Mouse (Mus musculus): ENCODE measurements around the gene Entpd6. TPM values are rescaled to one million over a fixed set of nuclear protein-coding genes. Genes with fewer than 3 reads are reported as not detected.

Gene Entpd6
- 10 to 100 TPM; 66.2 to 67.6 TPM for total RNA-seq (2021)

DNA sequence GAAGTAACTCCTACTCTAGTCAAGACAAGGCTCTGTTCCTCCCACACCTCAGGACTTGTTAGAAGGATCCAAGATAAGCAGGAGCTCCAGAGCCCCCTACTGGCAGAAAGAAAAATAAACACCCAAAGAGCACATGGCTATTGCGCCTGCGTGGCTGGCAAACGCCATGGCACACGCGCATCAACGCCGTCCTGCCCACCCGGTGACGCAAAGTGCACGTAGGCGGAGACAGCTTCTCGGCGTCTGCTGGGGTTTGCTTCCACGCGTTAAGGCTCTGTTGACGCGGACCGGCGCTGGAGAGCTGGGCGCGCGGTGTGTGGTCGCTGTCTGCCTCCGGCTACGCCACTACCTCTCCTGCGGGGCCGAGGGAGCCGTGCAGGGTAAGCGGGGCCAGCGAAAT is at the start of gene Entpd6:
Entpd6 (plus strand) TSS at position 189 of the 400 bp plus-strand sequence.
- peak; percentile 97 to 98 for DNase-seq

DNA sequence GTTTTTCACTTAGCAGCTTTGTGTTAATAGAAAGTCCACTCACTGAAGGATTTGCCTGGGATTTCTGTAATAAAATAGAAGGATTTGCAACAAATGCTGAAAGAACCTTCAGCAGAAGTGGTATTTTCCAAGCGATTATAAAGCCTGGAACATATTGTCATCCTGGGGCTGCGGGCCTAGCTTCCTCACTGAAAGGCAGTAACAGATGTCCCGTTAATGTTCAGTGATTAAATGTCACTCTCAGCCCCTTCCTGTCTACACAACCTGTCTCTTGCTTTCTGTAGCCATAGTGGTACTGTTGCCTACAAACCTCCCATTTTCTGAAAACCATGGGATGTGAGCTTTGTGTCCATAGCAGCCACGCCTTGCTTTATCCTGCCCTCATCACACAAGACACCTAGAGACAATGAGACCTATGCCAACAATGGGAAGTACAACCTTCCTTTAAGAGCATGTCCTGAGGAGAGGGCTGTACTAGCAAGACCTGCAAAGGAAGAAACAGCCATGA is 36.6 kb upstream of the Entpd6 start:
- no peak for DNase-seq

GRCm38 (mm10) chr2:150735756-150736576 is 12.9 kb upstream of the Entpd6 start:
- no peak for DNase-seq

DNA sequence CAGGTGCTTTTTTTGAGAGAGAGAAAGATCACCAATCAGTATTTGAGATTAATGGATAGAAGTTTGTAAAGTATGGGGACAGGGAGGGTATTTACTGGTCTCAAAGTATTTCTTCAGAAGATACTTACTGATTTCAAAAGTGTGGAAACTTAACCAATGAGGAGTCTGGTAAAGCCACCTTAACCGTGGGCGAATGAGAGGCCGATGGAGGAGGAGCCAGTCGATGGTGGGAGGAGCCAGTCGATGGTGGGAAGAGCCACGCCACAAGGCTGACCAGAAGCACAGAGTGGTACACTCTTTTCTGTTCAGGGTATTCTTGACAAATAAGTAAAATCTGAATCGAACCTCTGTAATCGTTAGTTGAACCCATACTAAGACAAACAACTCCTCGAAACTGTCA is 11.0 kb upstream of the Entpd6 start:
- no peak for DNase-seq

DNA sequence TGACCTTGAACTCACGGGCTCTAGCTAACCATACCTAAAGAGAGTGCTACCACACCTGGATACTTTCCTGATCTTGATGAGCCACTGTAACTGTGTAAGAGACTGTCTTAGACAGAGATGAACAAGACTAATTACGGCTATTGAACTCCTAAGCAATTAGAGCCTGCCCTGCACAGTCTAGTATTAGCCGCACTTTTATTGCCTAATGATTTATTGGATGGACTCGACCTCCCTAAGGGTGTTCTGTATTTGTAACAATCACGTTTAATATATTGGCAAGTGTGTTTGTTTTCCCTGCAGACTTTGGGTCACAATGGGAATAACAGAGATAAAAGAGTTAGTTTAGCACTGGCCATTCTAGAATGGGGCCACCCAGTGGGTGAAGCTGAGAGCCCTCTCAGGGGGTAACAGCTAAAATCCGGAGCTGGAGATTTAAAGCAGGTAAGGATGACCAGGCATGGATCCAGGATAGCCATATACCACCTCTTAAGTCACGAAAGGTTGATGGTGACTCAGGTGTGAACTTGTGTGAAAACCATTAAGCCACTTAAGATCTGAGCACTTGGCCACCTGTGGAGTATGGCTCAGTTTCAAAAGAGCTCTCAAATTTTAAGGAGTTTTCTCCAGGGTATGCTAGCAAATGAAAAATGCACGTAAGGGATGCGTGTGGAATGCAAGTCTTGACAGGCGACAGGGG is 8.5 kb upstream of the Entpd6 start:
- DNase-seq, result no peak

GRCm38 (mm10) chr2:150741405-150741804 is 7.4 kb upstream of the Entpd6 start:
- DNase-seq, result no peak

DNA sequence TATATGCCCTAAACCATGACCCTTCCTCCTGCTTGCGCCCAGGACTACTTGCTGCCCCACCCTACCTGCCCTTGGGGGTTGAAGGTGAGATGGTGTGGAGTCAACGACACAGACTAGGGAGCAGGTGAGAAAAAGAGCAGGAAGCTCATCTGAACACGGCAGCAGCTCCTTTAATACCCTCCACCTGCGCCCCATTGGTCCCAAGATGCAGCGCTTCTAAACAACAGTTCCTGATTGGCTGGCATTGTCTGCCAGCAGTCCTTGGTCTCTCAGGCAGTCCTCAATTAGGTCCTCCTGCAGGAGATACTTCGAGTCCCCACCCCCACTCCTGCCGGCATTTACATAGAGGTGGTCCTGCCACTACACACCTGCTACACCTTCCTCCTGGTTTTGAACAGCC is 3.8 kb upstream of the Entpd6 start:
- DNase-seq, result no peak

- no peak for DNase-seq
Observed at GRCm38 (mm10) chr2:150749283-150749682, 441 bp downstream of the Entpd6 start.

GRCm38 (mm10) chr2:150750129-150750979 is 1.5 kb downstream of the Entpd6 start:
- no peak for DNase-seq

- DNase-seq, result no peak
Observed at GRCm38 (mm10) chr2:150755016-150755415, 6.2 kb downstream of the Entpd6 start.

DNA sequence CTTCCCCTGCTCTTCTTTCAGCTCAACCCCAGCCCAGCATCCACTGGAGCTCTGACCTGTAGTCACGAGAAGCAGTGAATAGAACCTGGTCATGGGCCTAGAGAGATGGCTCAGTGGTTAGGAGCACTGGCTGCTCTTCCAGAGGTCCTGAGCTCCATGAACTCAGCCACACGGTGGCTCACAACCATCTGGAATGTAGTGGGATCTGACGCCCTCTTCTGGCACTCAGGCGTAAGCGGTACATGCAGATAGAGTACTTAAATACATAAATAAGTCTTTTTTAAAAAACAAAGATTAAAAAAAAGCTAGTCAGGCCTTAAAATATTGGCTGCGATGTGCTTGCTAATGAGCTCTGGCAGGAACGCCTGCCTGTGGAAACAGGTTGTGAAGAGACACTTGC is 12.6 kb downstream of the Entpd6 start:
- DNase-seq, result no peak

DNA sequence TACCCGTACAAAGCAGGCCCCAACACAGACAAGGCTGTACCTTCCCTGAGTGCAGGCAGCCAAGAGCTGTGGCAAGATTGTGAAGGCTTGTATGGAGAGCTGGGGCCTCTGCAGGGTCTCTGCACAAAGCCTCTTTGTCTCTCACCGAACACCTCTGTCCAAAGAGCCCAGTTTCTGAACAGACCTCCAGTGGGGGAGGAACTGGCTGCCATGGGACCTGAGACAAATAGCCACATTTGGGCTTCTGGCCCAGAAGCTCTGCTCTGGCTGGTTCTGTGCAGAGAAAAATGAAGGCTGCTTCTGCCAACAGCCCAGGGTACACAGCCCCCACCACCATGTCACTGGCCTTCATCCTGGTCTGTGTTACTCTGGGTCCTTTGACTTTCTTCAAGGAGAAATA is 16.8 kb downstream of the Entpd6 start:
- DNase-seq, result peak; percentile 48 to 60

DNA sequence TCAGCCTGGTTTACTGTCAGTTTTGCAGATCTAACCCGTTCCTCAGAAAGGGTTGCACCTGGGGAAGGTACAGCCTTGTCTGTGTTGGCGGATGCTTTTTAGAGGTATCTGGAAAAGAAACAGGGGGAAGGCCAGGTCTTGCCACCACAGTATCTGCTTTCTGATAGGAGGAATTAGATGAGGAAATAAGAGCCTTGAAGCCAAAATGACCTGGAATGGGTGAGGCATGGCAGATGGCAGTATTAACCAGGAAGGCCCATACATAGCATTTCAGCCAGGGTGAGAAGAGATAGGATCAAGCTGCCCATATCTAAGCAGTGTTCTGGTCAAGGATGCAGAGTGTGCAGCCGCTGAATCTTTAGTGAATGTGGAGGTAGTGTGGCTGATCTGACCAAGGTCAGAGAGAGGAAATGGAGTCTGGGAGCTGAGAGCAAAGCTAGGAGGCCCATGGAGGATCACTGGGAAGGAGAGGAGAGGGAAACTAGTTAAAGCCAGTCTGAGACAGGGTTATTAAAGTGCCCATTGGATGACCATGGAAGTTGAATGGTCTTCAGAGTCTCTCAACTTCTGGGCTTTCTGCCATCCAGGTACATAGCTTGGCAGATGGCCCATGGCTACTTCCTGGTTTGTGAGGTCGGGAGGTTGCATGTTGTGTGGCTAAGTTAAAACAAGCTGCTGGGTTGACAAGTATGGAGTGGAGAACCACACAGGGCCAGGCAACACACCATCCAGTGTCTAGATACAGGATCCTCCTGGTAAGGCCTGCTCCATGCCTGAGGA is 17.4 kb downstream of the Entpd6 start:
- no peak for DNase-seq

- DNase-seq, result no peak
Observed at GRCm38 (mm10) chr2:150768678-150769077, 19.8 kb downstream of the Entpd6 start.

DNA sequence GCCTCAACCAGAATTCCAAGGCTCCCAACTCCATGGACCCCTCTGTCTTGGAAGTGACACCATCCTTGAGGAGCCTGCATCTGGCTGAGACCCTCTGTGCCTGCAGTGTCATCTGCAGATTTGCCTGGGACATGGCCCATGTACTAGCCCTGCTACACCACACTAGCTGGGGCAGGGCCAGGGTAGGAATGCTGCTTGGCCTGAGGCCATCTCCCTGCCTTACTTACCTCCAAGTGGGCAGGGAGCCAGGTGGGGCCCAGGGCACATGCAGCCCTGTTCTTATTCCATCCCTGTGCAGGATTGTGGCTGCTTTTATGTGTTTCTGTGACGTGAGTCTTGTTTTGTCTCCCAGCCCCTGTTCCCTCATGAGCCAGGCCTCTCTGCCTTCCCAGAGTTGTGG is 21.9 kb downstream of the Entpd6 start:
- no peak for DNase-seq

DNA sequence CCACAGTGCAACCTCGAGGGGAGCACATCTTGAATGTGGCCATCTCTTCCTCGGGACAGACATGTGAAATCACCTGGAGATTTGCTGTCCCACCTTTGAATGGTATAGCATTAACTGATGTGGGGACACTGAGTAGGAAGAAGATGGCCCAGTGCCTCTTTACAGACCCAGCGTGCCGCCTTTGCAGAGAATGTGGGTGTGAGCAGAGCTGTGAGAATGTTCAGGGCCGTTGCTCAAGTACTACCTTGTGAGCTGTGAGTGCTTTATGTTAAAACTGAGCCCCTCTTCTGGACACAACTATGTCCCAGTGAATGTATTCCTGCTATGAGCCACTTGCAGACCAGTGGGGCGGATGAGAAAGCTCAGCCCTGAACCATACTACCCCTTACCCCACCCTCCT is 22.3 kb downstream of the Entpd6 start:
- DNase-seq, result no peak

DNA sequence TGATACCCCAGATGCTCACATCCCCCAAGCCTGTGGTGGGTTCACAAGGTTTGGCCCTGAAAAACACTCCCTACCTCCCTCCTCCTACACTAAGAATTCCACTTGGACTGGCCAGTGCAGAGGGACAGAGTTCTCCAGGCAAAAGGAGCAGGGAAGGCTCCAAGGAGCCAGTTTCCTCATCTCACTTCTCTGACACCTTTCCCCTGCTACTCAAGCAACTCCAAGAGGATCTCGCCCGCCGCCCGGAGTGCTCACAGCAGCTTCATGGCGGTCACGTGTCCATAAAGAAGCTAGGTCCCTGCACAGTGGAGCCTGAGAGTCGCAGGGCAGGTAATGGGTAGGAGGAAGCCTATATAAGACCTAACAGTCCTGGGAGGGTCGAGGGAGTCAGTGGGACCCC is 23.2 kb downstream of the Entpd6 start:
- DNase-seq, result no peak

DNA sequence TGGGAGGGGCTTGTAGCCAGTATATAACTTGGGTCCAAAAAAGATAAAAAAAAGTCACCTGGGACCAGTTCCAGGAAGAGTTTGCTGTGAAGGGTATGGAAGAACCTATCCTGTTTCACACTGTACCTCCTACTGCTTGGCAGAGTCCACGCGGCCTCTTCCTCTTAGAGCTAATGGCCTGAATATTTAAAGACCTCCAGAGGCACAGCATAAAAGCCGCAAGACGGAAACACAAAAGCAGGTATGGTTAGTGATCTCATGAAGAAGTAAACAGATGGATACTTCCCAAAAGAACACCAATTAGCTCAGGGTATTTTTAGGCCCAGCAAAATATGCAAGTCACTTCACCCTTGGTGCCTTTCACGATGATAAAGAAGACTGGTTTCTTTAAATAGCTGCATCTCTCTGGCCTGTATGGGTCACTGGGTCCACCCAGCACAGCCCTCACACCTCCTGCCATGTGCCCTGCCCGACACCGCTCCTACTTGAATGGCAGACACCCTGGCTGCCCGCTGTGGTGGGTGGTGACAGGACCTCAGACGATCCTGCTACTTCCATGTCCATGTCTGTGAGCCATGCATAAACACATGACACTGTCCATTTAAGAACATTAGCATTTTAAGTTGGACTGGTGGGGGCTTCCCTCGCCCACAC is 23.8 kb downstream of the Entpd6 start:
- DNase-seq, result no peak

DNA sequence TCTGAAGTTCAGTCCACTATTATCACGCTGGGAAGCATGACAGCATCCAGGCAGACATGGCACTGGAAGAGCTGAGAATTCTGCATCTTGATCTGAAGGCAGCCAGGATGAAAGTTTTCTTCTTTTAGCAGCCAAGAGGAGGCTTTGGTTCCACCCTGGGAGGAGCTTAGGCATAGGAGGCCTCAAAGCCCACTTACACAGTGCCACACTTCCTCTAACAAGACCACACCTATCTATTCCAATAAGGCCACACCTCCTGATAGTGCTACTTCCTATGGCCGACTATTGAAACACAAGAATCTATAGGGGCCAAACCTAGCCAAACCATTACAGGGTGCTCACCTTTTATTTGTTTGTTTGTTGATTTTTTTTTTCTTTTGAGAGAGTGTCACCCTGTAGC is 34.0 kb downstream of the Entpd6 start:
- no peak for DNase-seq

DNA sequence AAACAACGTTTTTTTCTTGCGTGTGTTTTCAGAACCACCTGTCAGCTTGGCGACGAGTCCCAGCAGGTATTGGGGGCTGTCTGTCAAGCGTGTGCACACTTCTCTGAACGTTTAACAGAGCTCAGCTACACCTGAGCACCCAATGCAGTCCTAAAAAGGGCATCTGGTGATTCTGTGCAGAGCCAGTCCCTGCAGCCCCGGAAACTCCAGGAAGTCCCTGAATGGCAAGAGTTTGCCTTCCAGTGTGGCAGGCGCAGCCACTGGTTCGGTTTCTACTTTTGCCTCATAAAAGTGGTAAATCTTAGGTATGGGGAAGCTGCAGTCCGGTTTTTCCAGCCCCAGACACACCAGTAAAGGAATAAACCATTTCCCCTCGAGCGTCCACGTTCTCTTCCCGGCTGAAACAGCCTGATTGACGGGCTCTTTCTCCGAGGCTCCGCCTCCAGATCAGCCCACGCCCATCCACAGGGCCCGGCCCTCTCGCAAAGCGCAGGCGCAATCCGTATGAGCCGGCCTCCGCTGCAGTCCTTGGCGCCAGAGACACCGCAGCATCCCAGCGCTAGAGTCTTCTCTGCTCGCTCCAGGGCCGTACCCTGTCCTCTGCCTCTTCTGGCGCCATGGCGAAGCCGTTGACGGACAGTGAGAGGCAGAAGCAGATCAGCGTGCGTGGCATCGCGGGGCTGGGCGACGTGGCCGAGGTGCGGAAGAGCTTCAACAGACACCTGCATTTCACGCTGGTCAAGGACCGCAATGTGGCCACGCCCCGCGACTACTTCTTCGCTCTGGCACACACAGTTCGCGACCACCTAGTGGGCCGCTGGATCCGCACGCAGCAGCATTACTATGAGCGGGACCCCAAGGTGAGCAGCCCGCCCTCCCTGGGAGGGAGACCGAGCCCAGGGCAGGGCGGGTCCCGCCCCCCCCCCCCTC is 37.7 kb downstream of the Entpd6 start, which contains the start of gene Pygb:
Pygb (plus strand) TSS at position 485 of the 930 bp plus-strand sequence.
- peak; percentile 81 to 88 for DNase-seq
